Mouse (Mus musculus): ENCODE data around the gene Zc3hav1l. TPM values are rescaled to one million over a fixed set of nuclear protein-coding genes. Genes with fewer than 3 reads are reported as not detected.

The Zc3hav1l gene
- total RNA-seq, 2 experiments from 2014 or later = 8.0 to 9.4 TPM

Other genes with a start within 250 kb of the Zc3hav1l start
- not detected for gene Tmem213, start 190.0 kb downstream of the Zc3hav1l start, total RNA-seq (2021)
- gene Atp6v0a4, start 174.7 kb downstream of the Zc3hav1l start, total RNA-seq (2021) = 1 to 10 TPM; 3.0 to 3.2 TPM
- gene D630045J12Rik, start 45.2 kb downstream of the Zc3hav1l start, total RNA-seq (2021) = 10 to 100 TPM; 79.1 to 86.7 TPM
- gene Zc3hav1, start 55.3 kb upstream of the Zc3hav1l start, total RNA-seq (2021) = 1 to 10 TPM; 2.1 to 2.5 TPM
- gene Ttc26, start 82.2 kb upstream of the Zc3hav1l start, total RNA-seq (2021) = 10 to 100 TPM; 10.1 to 11.5 TPM
- 10 to 100 TPM; 47.1 to 48.8 TPM for gene Ubn2, start 134.7 kb upstream of the Zc3hav1l start, total RNA-seq (2021)
- 10 to 100 TPM; 49.6 to 52.0 TPM for gene Fmc1, start 234.2 kb upstream of the Zc3hav1l start, total RNA-seq (2021)